Mouse (Mus musculus) embryonic fibroblast, embryonic 13.5 days (primary cell): ENCODE data around the gene Il17rc. TPM values are rescaled to one million over a fixed set of nuclear protein-coding genes. Genes with fewer than 3 reads are reported as not detected.

Experiments used
- H3K27ac ChIP-seq: 2 replicates; pipeline ENCODE4 v1.5.1; 2012; ENCODE audit warnings: low read length, control low read depth, inconsistent platforms; ENCODE audit not compliant: insufficient read depth
- H3K4me1 ChIP-seq: 2 replicates; pipeline ENCODE4 v1.6.1; 2011; ENCODE audit warnings: low read length; ENCODE audit not compliant: control insufficient read depth, insufficient read depth
- H3K4me3 ChIP-seq: 2 replicates; pipeline ENCODE4 v1.5.1; 2011; ENCODE audit warnings: mild to moderate bottlenecking, control low read depth, low read length; ENCODE audit not compliant: insufficient read depth
- CTCF ChIP-seq: IDR thresholded peaks from 2 replicates; pipeline ENCODE4 v1.5.1; 2011; ENCODE audit warnings: mild to moderate bottlenecking, control low read depth, low read length, moderate library complexity, borderline replicate concordance; ENCODE audit not compliant: insufficient read depth
- POLR2A ChIP-seq: IDR thresholded peaks from 2 replicates; pipeline ENCODE4 v1.6.1; 2011; ENCODE audit warnings: low read depth, mild to moderate bottlenecking, control low read depth, low read length, moderate library complexity
- polyA plus RNA-seq: library from polyadenylated mRNA; stranded (reverse); fragments of >200 nt; gene quantifications from 2 replicates; pipeline ENCODE4 v1.2.4, GENCODE M21; 2011; ENCODE audit warnings: low read depth; ENCODE audit not compliant: missing spikeins, insufficient read length

Gene Il17rc
- polyA plus RNA-seq, 1 experiment, result 23.5 TPM

GRCm38 (mm10) chr6:113508272-113508946 is 37.2 kb downstream of the Il17rc start:
- Histone ChIP-seq H3K4me3 (no peak overlapping the region), H3K27ac (no peak overlapping the region), H3K4me1 (no peaks in the 10 kb centered on the region)
- TF ChIP-seq POLR2A (no peak), CTCF (no peak)

GRCm38 (mm10) chr6:113508947-113509280 is 37.7 kb downstream of the Il17rc start:
- Histone ChIP-seq H3K4me1 (no peaks in the 10 kb centered on the region), H3K4me3 (no peak overlapping the region), H3K27ac (no peak overlapping the region)
- no peak for TF ChIP-seq POLR2A
- no peak for TF ChIP-seq CTCF

- Histone ChIP-seq H3K4me1 (no peaks in the 10 kb centered on the region), H3K27ac (no peak overlapping the region), H3K4me3 (no peak overlapping the region)
- TF ChIP-seq POLR2A (no peak), CTCF (no peak)
Measured at GRCm38 (mm10) chr6:113513944-113514343, 42.7 kb downstream of the Il17rc start.

- Histone ChIP-seq H3K4me3 (no peak overlapping the region), H3K27ac (no peak overlapping the region), H3K4me1 (no peaks in the 10 kb centered on the region)
- TF ChIP-seq POLR2A (no peak), CTCF (no peak)
Measured at GRCm38 (mm10) chr6:113514600-113514999, 43.4 kb downstream of the Il17rc start.

GRCm38 (mm10) chr6:113517434-113518080 is 46.3 kb downstream of the Il17rc start:
- Histone ChIP-seq H3K4me3 (no peak overlapping the region), H3K27ac (no peak overlapping the region), H3K4me1 (peaks cover 1% of the 10 kb centered on the region)
- TF ChIP-seq POLR2A (no peak), CTCF (no peak)

GRCm38 (mm10) chr6:113522310-113522709 is 51.1 kb downstream of the Il17rc start:
- H3K4me1 ChIP-seq, result peaks cover 11% of the 10 kb centered on the region
- no peak overlapping the region for H3K27ac ChIP-seq
- no peak overlapping the region for H3K4me3 ChIP-seq
- no peak for TF ChIP-seq CTCF

GRCm38 (mm10) chr6:113523420-113523819 is 52.2 kb downstream of the Il17rc start:
- Histone ChIP-seq H3K27ac (no peak overlapping the region), H3K4me3 (no peak overlapping the region), H3K4me1 (peaks cover 11% of the 10 kb centered on the region)
- TF ChIP-seq CTCF (no peak), POLR2A (no peak)

GRCm38 (mm10) chr6:113530932-113531839 is 60.0 kb downstream of the Il17rc start, which contains the start of the genes Emc3 and Fancd2:
Emc3 (minus strand) TSS chr6:113531652.
Fancd2 (plus strand) TSS chr6:113531682.
- Histone ChIP-seq H3K4me3 (peak within 1 kb of the TSS; percentile 96), H3K4me1 (peaks cover 2% of the 10 kb centered on the region; the same call in 1 of the 2 replicates), H3K27ac (peak within 1 kb of the TSS; percentile 7; the same call in 1 of the 2 replicates)
- TF ChIP-seq CTCF, result no peak
- TF ChIP-seq POLR2A, result peak; percentile 71

- TF ChIP-seq CTCF, result no peak
- TF ChIP-seq POLR2A, result no peak
- peaks cover 2% of the 10 kb centered on the region; the same call in 1 of the 2 replicates for H3K4me1 ChIP-seq
- H3K27ac ChIP-seq, result no peak overlapping the region
- peak overlapping the region; percentile 96 for H3K4me3 ChIP-seq
Measured at GRCm38 (mm10) chr6:113531840-113532404, 60.7 kb downstream of the Il17rc start.

Other genes with a start within 250 kb of the Il17rc start
- 17.6 and 19.7 TPM in 2 replicates for gene Mtmr14, start 233.6 kb upstream of the Il17rc start, polyA plus RNA-seq
- gene Cpne9, start 189.1 kb upstream of the Il17rc start, polyA plus RNA-seq, result 0.25 TPM in 1 of 2 replicates, not detected in the other
- gene Brpf1, start 164.3 kb upstream of the Il17rc start, polyA plus RNA-seq, result 16.5 and 17.0 TPM in 2 replicates
- gene Ogg1, start 144.5 kb upstream of the Il17rc start, polyA plus RNA-seq, result 20.9 and 24.3 TPM in 2 replicates
- gene Camk1, start 127.4 kb upstream of the Il17rc start, polyA plus RNA-seq, result 56.3 and 66.6 TPM in 2 replicates
- 26.0 and 31.5 TPM in 2 replicates for gene Tada3, start 93.5 kb upstream of the Il17rc start, polyA plus RNA-seq
- gene Arpc4, start 93.3 kb upstream of the Il17rc start, polyA plus RNA-seq, result 179 and 247 TPM in 2 replicates
- gene Ttll3, start 82.2 kb upstream of the Il17rc start, polyA plus RNA-seq, result 6.6 and 7.7 TPM in 2 replicates
- gene Rpusd3, start 52.1 kb upstream of the Il17rc start, polyA plus RNA-seq, result 7.7 and 8.0 TPM in 2 replicates
- not detected in 2 replicates for gene Cidec, start 35.7 kb upstream of the Il17rc start, polyA plus RNA-seq
- 48.6 and 48.9 TPM in 2 replicates for gene Jagn1, start 28.9 kb upstream of the Il17rc start, polyA plus RNA-seq
- gene Il17re, start 12.9 kb upstream of the Il17rc start, polyA plus RNA-seq, result not detected in 2 replicates
- gene Creld1, start 11.9 kb downstream of the Il17rc start, polyA plus RNA-seq, result 27.5 and 34.4 TPM in 2 replicates
- not detected in 2 replicates for gene Prrt3, start 30.5 kb downstream of the Il17rc start, polyA plus RNA-seq
- gene Emc3, start 60.2 kb downstream of the Il17rc start, polyA plus RNA-seq, result 79.5 and 90.5 TPM in 2 replicates
- 9.2 and 15.6 TPM in 2 replicates for gene Fancd2, start 60.3 kb downstream of the Il17rc start, polyA plus RNA-seq
- gene Fancd2os, start 129.3 kb downstream of the Il17rc start, polyA plus RNA-seq, result not detected in 2 replicates
- 162 and 173 TPM in 2 replicates for gene Brk1, start 133.3 kb downstream of the Il17rc start, polyA plus RNA-seq
- 23.5 and 38.7 TPM in 2 replicates for gene Vhl, start 152.5 kb downstream of the Il17rc start, polyA plus RNA-seq
- 21.3 and 28.4 TPM in 2 replicates for gene Irak2, start 167.0 kb downstream of the Il17rc start, polyA plus RNA-seq
- 47.5 and 48.1 TPM in 2 replicates for gene Tatdn2, start 225.6 kb downstream of the Il17rc start, polyA plus RNA-seq
- not detected in 2 replicates for gene Ghrl, start 248.5 kb downstream of the Il17rc start, polyA plus RNA-seq